Mouse (Mus musculus) myocyte (in vitro differentiated cells): ENCODE measurements at regions not wholly inside any gene's neighbourhood (a gene's known extent, or its start where the extent isn't known, plus 50 kb on each side); places are given as distances from the start of the nearest gene placed in this dataset.

Source experiments
- H3K27me3 ChIP-seq: one replicate; pipeline ENCODE4 v1.6.1; 2011; ENCODE audit not compliant: control insufficient read depth, insufficient read depth, insufficient read length
- H3K36me3 ChIP-seq: one replicate; pipeline ENCODE4 v1.6.1; 2011; ENCODE audit not compliant: control insufficient read depth, insufficient read depth
- H3K4me2 ChIP-seq: one replicate; pipeline ENCODE4 v1.6.1; 2011; ENCODE audit warnings: low read depth, control low read depth
- H3K4me3 ChIP-seq: one replicate; pipeline ENCODE4 v1.5.1; 2011; ENCODE audit warnings: mild to moderate bottlenecking, control low read depth, moderate library complexity
- H3K79me2 ChIP-seq: one replicate; pipeline ENCODE4 v1.6.1; 2011; ENCODE audit not compliant: control insufficient read depth, insufficient read depth
- H3ac ChIP-seq: one replicate; pipeline ENCODE4 v1.6.1; 2011; ENCODE audit not compliant: control insufficient read depth, insufficient read length
- CEBPB ChIP-seq: IDR thresholded peaks from 2 replicates; pipeline ENCODE4 v1.6.1; 2011; ENCODE audit warnings: mild to moderate bottlenecking, moderate library complexity; ENCODE audit not compliant: poor library complexity, insufficient read depth, severe bottlenecking
- E2F4 ChIP-seq: IDR thresholded peaks from one replicate; pipeline ENCODE4 v1.6.1; 2011; ENCODE audit warnings: mild to moderate bottlenecking, control low read depth, moderate library complexity; ENCODE audit not compliant: insufficient read depth
- MAX ChIP-seq: IDR thresholded peaks from one replicate; pipeline ENCODE4 v1.6.1; 2011; ENCODE audit warnings: low read depth, mild to moderate bottlenecking, control low read depth
- MYOD1 ChIP-seq, 3 experiments: IDR thresholded peaks; one replicate each; pipeline ENCODE4 v1.6.1; 2011; ENCODE audit warnings: control low read depth in 2 of 3, low read depth in 2 of 3, mild to moderate bottlenecking in 2 of 3, moderate library complexity in 1 of 3; ENCODE audit not compliant: insufficient read length in 2 of 3, control insufficient read depth in 1 of 3
- MYOG ChIP-seq, 3 experiments: IDR thresholded peaks; one replicate each; pipeline ENCODE4 v1.6.1; 2011; ENCODE audit warnings: control low read depth in 2 of 3, low read depth in 2 of 3, mild to moderate bottlenecking in 2 of 3; ENCODE audit not compliant: insufficient read length in 2 of 3, control insufficient read depth in 1 of 3, insufficient read depth in 1 of 3
- POLR2A ChIP-seq: IDR thresholded peaks from one replicate; pipeline ENCODE4 v1.6.1; 2011; ENCODE audit warnings: low read depth, mild to moderate bottlenecking, control low read depth, moderate library complexity; ENCODE audit not compliant: insufficient read length
- POLR2AphosphoS2 ChIP-seq: IDR thresholded peaks from one replicate; pipeline ENCODE4 v1.6.1; 2011; ENCODE audit warnings: low read depth, control low read depth; ENCODE audit not compliant: insufficient read length
- REST ChIP-seq: IDR thresholded peaks from one replicate; pipeline ENCODE4 v1.6.1; 2011; ENCODE audit warnings: mild to moderate bottlenecking, control low read depth, moderate library complexity; ENCODE audit not compliant: insufficient read depth, insufficient read length
- SRF ChIP-seq: IDR thresholded peaks from one replicate; pipeline ENCODE4 v1.6.1; 2011; ENCODE audit warnings: low read depth; ENCODE audit not compliant: control insufficient read depth, insufficient read length
- TCF12 ChIP-seq: IDR thresholded peaks from one replicate; pipeline ENCODE4 v1.6.1; 2011; ENCODE audit warnings: mild to moderate bottlenecking, control low read depth; ENCODE audit not compliant: poor library complexity, insufficient read depth, severe bottlenecking
- TCF3 ChIP-seq: IDR thresholded peaks from one replicate; pipeline ENCODE4 v1.6.1; 2011; ENCODE audit warnings: low read depth, control low read depth; ENCODE audit not compliant: insufficient read length
- USF1 ChIP-seq: IDR thresholded peaks from one replicate; pipeline ENCODE4 v1.6.1; 2011; ENCODE audit warnings: low read depth, mild to moderate bottlenecking, control low read depth, moderate library complexity

- TF ChIP-seq E2F4 (no peak), MYOD1 (IDR thresholded peaks at IDR 0.05; ENCODE audit: control insufficient read depth in 1 of 3, insufficient read length in 2 of 3, low read depth in 2 of 3) (no peak), USF1 (no peak), SRF (no peak), POLR2A (no peak), MYOG (IDR thresholded peaks at IDR 0.05; ENCODE audit: control insufficient read depth in 1 of 3, insufficient read depth in 1 of 3, insufficient read length in 2 of 3, low read depth in 2 of 3) (no peak), CEBPB (no peak), TCF12 (no peak), REST (no peak)
- Histone ChIP-seq H3ac (no peak overlapping the region), H3K4me2 (no peak overlapping the region), H3K36me3 (no peaks in the 10 kb centered on the region), H3K4me3 (no peak overlapping the region), H3K79me2 (no peaks in the 10 kb centered on the region), H3K27me3 (no peaks in the 10 kb centered on the region)
Measured at GRCm38 (mm10) chr1:185598514-185598913, 143.9 kb downstream of the Slc30a10 start.

- TF ChIP-seq POLR2A (no peak), USF1 (no peak), SRF (no peak), TCF3 (no peak), REST (no peak), CEBPB (no peak), E2F4 (no peak), MYOD1 (IDR thresholded peaks at IDR 0.05; ENCODE audit: control insufficient read depth in 1 of 3, insufficient read length in 2 of 3, low read depth in 2 of 3) (no peak), MAX (no peak), TCF12 (no peak)
- no peak overlapping the region for H3K4me3 ChIP-seq
- H3K27me3 ChIP-seq = no peaks in the 10 kb centered on the region
- H3K36me3 ChIP-seq = no peaks in the 10 kb centered on the region
- no peak overlapping the region for H3ac ChIP-seq
- no peaks in the 10 kb centered on the region for H3K79me2 ChIP-seq
- no peak overlapping the region for H3K4me2 ChIP-seq
Measured at GRCm38 (mm10) chr1:185601166-185601565, 146.5 kb downstream of the Slc30a10 start.

- Histone ChIP-seq H3K4me2 (no peak overlapping the region), H3K27me3 (no peaks in the 10 kb centered on the region), H3K79me2 (no peaks in the 10 kb centered on the region), H3K36me3 (no peaks in the 10 kb centered on the region), H3ac (no peak overlapping the region), H3K4me3 (no peak overlapping the region)
- TF ChIP-seq REST (no peak), USF1 (no peak), POLR2A (no peak), MYOG (IDR thresholded peaks at IDR 0.05; ENCODE audit: control insufficient read depth in 1 of 3, insufficient read depth in 1 of 3, insufficient read length in 2 of 3, low read depth in 2 of 3) (no peak), MAX (no peak), POLR2AphosphoS2 (no peak), TCF12 (no peak), CEBPB (no peak), MYOD1 (IDR thresholded peaks at IDR 0.05; ENCODE audit: control insufficient read depth in 1 of 3, insufficient read length in 2 of 3, low read depth in 2 of 3) (no peak), E2F4 (no peak), TCF3 (no peak), SRF (no peak)
Measured at GRCm38 (mm10) chr1:185605996-185606395, 151.3 kb downstream of the Slc30a10 start.

GRCm38 (mm10) chr1:185607611-185608010 lies 153.0 kb downstream of the Slc30a10 start:
- H3K27me3 ChIP-seq = no peaks in the 10 kb centered on the region
- no peaks in the 10 kb centered on the region for H3K79me2 ChIP-seq

GRCm38 (mm10) chr1:185608440-185608839 lies 153.8 kb downstream of the Slc30a10 start:
- no peak overlapping the region for H3ac ChIP-seq
- no peak overlapping the region for H3K4me2 ChIP-seq
- H3K27me3 ChIP-seq = no peaks in the 10 kb centered on the region
- no peaks in the 10 kb centered on the region for H3K36me3 ChIP-seq
- TF ChIP-seq REST (no peak), MAX (no peak), CEBPB (no peak), SRF (no peak), TCF3 (no peak), MYOG (IDR thresholded peaks at IDR 0.05; ENCODE audit: control insufficient read depth in 1 of 3, insufficient read depth in 1 of 3, insufficient read length in 2 of 3, low read depth in 2 of 3) (no peak), USF1 (no peak), MYOD1 (IDR thresholded peaks at IDR 0.05; ENCODE audit: control insufficient read depth in 1 of 3, insufficient read length in 2 of 3, low read depth in 2 of 3) (no peak), E2F4 (no peak), TCF12 (no peak), POLR2A (no peak), POLR2AphosphoS2 (no peak)
- no peak overlapping the region for H3K4me3 ChIP-seq
- H3K79me2 ChIP-seq = no peaks in the 10 kb centered on the region

More at GRCm38 (mm10) chr1:185607611-185608010, 153.0 kb downstream of the Slc30a10 start:
- H3ac ChIP-seq = no peak overlapping the region
- no peaks in the 10 kb centered on the region for H3K36me3 ChIP-seq
- TF ChIP-seq SRF (no peak), MYOD1 (IDR thresholded peaks at IDR 0.05; ENCODE audit: control insufficient read depth in 1 of 3, insufficient read length in 2 of 3, low read depth in 2 of 3) (no peak), MAX (no peak), E2F4 (no peak), POLR2A (no peak), CEBPB (no peak), USF1 (no peak), POLR2AphosphoS2 (no peak), MYOG (IDR thresholded peaks at IDR 0.05; ENCODE audit: control insufficient read depth in 1 of 3, insufficient read depth in 1 of 3, insufficient read length in 2 of 3, low read depth in 2 of 3) (no peak), TCF3 (no peak)
- H3K4me2 ChIP-seq = no peak overlapping the region
- H3K4me3 ChIP-seq = no peak overlapping the region
